Mouse (Mus musculus): ENCODE measurements around the gene Tdpoz2.
"Not testable (repeated sequence)": the region's sequence is repeated elsewhere in the genome, so short reads cannot be mapped to it uniquely, and the experiment has no call there.

Tdpoz2 gene

GRCm38 (mm10) chr3:93652586-93652985, at the start of gene Tdpoz2:
TSS of gene Tdpoz2 (minus strand) at chr3:93652686.
- DNase-seq: no peak

DNA sequence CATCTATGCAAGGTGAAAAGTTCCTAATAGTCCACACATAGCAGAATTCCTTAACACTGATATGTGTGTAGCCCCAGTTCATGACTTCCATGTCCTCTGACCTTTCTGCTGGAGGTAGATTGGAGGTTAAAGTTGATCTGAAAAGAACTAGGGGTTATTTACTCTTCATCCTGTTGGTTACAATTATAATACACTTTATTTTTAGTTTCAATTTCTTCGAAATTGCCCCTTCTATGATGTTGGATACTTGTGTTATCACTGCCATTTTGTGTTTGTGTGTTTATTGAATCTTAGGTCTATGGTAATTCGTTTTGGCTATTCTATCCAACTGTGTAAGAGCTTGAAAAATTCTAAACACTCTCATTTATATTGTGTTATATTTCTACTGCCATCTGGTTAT, 40.5 kb upstream of the Tdpoz2 start, which contains the start of gene Gm37596:
Gene Gm37596, minus strand, starts transcription at position 101 of the 400 bp plus-strand sequence.
- DNase-seq: not testable (repeated sequence)

DNA sequence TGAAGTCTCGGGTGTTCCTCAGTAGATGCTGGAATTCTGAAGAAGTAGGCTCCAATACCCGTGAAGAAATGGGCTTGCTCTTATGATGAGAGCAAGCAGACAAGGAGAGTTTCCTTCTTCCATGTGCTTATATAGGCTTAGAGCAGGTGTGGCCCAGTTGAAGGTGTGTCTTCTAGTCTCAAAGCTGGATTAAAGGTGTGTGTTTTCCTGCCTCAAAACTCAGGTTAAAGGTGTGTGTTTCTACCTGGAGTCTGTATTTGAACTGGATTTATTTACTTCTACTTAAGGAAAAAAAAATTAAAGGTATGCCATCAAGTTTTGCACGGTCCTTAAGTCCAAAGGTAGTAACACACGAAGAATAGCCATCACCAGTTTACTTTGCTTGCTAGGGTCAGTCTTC, 23.7 kb upstream of the Tdpoz2 start, which contains the start of gene Tdpoz1:
Gene Tdpoz1, minus strand, starts transcription at position 101 of the 400 bp plus-strand sequence.
- DNase-seq: not testable (repeated sequence)

GRCm38 (mm10) chr3:93670805-93671503, 18.5 kb upstream of the Tdpoz2 start:
- DNase-seq: not testable (repeated sequence)

DNA sequence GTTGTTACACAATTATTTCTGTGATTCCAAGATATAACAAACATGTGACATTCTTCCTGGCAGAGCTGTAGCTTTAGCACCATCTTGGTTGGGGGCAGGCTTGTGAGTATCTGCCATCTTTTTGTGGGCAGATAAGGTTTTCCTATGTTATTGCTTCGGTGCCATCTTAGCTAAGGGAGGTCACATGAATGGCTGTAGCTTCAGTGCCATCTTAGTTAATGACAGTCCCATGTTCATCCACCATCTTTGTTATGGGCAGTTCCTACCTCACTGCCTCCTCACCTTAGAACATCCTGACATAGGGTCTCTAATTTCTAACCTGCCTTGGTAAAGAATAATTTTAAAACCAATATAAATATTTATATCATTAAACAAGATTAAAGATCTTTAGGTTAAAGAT, 1.8 kb upstream of the Tdpoz2 start:
- no peak for DNase-seq

- DNase-seq: not testable (repeated sequence)
These were observed 21.4 kb downstream of the Tdpoz2 start for GRCm38 (mm10) chr3:93630917-93631714.

GRCm38 (mm10) chr3:93608970-93609369, 43.5 kb downstream of the Tdpoz2 start:
- DNase-seq: peak; percentile 30 to 59

DNA sequence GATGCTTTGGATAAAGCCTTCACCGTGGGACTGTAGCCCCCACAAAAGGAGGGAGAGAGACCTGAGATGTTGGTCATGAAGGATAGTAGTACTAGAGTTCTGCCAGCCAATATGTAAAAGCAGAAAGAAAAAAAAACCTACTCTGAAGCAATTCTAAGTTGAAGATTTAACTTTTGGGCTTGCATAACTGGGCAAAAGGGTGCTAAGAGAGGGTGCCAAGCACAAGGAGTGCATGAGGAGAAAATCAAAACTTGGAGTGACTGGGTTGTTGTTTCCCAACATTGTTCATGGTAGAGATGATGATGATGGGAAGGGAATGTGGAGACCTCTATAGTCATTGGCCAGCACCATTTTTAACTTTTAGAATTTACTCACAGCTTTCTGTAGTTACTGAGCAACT, 50.6 kb downstream of the Tdpoz2 start:
- no peak for DNase-seq

Measured in kidney, postnatal 25 days (tissue).